Mouse (Mus musculus) A20 (cell line): ENCODE data around the gene Tox2.

Source experiments
- DNase-seq: peaks from one replicate; pipeline ENCODE4 v3.0.0-alpha.2; 2011; ENCODE audit warnings: low read depth, low spot score

The Tox2 gene

DNA sequence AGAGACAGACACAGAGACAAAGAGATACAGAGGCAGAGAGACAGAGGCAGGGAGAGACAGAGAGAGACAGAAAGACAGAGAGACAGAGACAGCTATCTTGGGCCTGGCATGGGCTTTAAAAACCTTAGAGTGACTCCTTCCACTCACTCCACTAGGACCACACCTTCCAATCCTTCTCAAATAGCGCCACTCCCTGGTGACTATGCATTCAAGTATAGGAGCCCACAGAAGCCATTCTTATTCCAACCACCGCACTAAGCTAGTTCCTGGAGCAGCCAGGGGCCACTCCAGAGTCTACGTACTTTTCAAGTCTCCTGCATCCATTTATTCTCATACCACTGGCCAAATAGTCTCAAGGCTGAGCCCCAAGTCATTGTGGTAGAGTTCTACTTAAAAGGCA, 115.9 kb downstream of the Tox2 start:
- DNase-seq, result peak; percentile 30

DNA sequence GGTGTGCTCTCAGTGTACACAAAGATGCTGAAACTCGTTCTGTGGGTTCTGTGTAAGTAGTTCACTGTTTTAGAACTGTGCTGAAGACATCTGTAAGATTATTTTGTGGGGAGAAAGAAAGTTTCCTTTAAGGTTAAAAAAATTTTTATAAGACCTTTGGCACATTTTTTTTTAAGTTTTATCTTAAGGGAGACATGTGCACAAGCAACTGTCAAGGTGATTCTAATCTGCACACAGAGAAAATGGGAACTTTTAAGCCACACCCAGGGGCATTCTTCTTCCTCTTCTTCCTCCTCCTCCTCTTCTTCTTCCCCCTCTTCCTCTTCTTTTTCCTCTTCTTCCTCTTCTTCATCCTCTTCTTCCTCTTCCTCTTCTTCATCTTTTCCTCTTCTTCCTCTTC, 120.2 kb downstream of the Tox2 start:
- DNase-seq, result no peak

DNA sequence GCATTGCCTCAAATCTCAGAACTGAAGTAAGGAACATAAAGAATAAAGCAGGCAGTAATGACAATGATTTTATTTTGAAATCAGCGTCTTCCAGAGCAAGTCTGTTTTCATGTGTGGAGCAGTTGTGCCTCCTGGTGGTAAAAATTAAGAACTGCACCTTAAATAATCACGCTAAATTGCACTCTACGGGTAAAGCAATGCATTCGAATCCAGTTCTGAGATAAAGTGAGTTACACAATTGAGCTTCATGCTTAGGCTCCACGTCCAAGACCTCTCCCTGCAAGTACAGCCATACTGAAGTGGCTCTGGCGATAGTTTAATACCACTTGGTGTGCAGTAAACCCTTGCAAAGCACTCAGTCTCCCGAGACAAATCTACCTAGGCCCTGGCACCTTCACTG, 127.8 kb downstream of the Tox2 start:
- DNase-seq, result peak; percentile 68

DNA sequence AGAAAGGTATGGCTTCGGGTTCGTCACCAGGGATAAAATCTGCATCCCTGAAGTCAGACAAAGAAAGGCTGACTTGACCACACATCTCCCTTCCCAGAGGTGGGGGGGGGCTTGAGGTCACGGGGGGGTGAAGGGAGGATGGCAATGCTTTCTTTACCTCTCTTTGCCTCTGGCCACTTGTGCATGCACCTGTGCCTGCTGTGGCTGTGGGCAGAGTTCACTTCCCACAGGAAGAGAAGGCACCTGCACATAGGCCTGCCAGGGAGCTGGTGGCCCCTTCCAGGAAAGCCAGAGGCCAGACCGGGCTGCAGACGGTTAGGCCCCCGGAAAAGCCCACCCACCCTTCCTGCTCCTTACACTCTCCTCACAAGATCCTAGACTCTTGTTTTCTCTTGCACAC, 128.5 kb downstream of the Tox2 start:
- no peak for DNase-seq

DNA sequence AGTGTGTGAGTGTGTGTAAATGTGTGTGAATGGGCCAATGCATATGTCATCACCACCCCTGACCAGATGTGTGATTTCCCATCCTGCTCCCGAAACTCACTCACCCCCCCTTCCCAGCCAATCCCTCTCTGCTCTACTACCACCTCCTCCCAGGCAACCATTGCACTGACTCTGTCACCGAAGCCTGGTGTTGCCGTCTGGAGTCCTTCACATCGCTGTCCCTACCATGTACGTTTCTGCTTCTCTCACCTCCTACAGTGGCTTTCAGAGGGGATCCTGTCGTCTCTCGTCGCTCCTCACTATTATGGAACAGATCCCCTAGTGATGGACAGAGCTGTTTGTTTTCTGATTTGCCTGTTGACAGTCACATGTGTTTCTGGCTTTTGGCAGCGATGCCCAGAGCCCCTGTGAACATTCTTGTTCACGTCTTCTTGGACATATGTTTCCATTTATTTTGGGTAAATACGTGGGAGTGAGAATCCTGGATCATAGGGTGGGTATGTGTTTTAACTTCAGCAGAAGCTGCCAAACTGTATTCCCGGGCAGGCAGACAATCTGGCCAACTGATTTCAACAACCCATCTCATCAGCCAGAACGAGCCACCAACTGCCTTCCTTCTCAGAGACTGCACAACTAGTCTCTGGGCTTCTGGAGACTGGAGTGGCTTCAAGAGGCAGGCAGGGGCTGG, 129.6 kb downstream of the Tox2 start:
- no peak for DNase-seq

DNA sequence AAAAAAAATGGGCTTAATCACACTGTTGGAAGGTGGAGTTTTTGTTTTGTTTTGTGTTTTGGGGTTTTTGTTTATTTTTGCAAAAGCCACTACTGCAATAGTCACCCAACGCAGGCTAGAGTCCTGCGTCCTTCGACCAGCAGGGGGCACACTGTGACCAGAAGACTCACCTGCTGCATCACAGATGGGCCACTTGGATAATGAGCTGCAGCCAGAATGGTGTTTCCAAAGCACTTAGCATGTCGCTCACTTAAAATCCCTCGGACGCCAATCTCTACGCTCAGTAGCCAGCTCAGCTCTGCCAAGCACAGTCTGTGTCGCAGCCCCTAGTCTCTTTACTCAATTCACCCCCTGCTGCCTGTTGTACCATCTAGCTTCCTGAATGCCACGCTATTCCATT, 137.3 kb downstream of the Tox2 start:
- DNase-seq, result peak; percentile 64

DNA sequence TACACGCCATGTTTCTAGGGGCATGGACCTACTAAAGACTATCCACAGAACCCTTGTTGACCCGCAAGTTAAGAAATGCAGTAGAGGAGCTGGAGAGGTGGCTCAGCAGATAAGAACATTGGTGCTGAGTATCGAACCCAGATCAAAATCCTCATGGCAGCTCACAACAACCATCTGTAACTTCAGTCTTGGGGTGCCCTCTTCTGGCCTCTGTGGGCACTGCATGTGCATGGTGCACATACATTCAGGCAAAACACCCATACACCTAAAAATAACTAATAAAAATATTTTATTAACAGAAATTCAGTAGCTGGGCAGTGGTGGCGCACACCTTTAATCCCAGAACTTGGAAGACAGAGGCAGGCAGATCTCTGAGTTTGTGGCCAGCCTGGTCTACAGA, 140.7 kb downstream of the Tox2 start:
- DNase-seq, result peak; percentile 62

DNA sequence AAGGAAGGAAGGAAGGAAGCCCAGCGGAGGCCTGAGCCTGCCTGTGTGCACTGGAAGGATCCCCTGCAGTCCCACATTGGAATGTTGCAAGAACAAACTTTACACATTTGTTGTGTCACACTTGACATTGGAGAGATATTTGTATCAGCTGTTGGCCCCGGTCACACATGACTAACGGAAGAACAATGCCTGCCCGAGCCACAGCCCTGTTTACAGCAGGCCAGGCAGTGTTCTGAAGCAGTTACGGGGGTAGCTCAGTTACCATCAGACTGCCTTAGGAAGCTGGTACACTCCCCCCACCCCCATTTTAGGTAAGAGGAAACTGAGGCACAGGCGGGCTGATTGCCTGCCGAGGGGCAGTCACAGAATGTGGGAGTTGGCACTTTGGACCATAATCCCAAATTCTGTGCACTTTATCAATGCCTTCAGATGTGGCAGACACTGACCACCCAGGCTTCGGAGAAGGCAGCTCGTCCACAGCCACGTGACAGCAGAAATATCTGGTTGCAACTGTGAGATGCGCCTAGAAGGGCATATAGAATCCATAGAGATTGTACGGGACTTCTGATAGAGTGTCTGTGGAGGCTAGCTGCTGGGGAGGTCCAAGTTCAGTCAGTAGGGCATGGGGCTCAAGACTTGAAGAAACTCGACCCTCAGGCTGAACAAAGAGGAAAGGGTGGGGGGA, 142.2 kb downstream of the Tox2 start:
- no peak for DNase-seq

DNA sequence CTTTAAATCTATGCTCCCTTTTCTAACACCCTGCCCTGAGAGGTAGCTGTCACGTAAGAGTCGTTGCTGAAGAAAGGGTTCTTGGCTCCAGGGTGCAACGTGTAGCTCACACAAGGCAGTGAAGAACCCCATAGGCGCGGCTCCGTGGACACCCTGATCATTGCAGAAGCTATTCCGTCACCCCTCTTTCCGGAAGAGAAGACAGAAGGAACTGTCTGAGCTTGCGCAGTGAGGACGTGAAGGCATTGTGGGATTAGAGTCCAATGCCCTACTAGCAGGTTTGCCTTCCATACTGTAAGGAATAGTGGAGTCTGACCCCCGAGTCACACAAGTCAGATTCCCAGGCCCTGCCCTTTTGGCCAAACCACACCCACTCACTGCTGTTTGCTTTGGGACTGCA, 143.6 kb downstream of the Tox2 start:
- no peak for DNase-seq

DNA sequence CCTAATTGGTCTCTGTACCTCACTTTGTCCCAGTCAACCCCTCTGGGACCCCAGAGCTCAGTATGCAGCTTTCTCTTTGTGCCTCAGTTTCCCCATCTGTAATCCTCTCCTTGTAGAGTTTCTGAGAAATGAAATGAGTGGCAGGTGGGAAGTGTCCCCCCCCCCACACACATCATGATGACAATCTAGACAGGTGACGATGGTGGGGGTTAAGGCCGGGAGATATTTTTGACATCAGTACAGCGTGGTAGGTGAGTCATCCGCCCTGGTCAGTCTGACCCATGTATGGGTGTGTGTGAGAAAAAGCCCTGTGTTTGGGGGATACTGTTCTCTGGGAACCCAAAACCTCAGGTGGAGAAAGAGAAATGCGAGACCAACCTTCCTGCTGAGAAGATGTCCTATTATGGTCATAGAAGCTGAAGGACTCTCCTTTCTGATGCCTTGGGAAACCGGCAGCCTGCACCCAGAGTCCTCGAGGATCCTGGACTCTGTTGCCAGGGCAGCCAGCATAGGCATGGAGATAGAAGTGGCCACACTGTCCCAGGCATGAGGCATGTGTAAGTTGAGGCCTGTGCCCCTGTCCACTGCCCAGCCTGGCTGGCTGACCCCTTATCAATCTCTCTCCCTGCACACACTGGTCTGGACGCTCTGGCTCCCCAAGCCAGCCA, 144.7 kb downstream of the Tox2 start:
- DNase-seq, result no peak

DNA sequence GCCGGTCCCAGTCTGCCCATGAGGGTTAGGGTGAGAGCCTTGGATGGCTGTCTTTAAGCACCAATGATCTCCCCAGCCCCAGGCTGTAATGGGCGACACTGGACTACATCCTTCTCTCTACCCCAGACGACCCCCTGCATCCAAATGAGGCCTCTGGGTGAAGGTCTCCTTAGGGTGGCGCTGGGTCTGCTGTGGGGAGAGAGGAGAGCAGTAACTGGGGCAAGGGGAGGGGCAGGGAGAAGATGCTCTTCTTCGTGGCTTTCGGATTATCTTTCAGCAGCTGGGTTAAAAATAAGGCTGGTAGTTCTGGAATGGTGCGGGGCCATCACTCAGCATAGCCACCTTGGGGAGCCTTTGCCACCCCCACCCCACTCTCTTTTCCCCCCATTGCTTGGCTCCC, 145.8 kb downstream of the Tox2 start:
- DNase-seq, result no peak

DNA sequence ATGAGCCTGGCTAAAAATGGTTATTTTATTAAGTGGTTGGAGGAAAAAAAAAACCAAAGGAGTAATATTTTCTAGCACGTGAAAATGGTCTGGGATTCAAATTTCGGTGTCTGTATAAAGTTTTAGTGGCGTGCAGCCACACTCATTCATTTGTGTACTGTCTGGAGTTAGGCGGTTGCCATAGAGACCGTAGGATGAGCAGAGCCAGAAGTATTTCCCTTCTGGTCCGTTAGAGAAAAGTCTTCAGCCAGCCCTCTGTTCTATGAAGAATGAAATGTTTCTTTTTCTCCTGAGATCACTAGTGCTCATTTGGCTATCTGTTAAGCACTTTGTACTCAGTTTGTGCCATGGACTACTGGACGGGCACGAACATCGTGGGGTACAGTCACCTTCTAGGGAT, 146.5 kb downstream of the Tox2 start:
- DNase-seq, result no peak

DNA sequence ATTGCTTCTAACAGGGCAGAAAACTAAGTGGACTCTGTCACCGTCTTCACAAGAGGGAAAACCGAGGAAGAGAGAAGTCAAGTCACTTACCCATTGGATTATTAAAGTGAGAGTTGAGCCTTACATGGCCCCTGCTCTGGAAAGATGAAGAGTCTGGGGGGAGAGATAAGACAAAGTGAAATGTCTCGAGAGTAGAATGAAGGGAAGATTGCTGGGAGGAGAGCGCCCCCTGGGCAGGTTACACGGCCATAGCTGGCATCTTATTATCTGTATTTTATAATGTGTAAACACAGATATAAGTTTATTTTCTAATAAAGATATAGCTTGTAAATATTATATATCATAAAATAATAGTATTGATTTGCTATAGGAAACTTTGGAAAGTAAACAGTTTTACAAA, 147.5 kb downstream of the Tox2 start:
- DNase-seq, result peak; percentile 39

DNA sequence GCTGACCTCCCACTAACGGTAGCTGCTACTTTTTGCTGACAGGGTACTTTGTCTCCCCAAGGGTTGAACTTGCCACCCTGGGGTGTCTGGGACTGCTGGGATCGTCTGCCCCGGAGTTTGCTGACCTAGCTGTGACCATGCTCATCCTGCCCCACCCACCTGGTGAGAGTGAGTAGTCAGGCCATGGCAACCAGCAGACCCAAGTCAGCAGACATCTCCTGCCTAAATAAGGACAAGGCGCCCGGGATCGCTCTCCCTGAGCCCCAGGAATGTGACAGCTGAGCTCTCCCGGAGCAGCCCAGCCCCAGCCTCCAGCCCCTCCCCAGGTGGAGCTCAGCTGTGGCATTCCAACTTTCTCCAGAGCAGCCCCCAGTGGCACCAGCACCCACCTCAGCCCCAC, 150.8 kb downstream of the Tox2 start:
- DNase-seq, result no peak

DNA sequence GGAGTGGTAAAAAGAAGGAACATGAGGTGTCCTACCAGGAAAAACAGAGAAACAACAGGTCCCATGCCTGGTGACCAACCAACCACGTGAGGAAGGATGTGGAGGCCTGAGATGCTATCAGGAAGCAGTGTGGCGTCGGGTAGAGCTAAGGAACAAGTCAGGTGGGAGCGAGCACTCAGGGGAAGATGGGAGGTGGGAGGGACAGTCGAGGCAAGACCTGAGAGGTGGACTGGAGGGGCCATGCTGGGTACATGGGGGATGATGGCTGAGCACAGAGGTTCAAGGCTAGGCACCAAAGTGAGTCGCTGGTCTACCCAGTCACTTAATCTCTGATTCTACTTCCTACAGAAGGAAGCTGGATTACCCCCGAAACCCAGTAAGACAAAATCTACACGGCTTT, 152.7 kb downstream of the Tox2 start:
- DNase-seq, result no peak

DNA sequence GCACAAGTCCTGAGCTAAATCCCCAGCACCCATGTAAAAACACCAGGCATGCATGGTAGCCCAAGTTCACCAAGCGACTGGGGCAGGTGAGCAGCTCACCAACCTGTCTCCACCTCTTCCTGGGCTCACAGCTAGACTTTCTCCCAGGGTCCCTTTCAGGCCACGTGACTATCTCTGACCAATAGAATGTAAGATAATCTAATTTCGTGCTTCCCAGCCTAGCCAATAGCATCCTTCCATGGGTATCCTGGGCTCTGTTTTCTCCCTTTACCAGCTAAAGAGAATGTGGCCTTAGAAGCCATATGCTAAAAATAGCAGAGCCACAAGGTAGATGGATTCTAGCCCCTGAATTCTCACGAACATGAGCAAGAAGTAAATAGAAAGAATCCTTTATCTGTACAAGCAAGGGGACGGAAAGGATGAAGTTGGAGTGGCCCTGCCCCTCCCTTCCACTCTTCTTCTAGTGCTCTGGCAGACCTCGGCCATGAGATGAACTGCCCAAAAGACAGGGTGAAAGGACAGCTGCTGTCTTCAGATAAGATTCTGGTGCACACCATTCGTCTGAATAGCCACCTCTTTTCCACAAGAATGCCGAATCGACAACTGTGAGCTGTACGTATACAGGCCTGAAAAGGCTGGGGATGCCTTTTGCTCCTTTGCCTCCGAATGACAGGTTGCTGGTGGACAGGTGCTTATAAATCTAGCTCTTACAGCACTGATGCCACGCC, 153.4 kb downstream of the Tox2 start:
- no peak for DNase-seq

DNA sequence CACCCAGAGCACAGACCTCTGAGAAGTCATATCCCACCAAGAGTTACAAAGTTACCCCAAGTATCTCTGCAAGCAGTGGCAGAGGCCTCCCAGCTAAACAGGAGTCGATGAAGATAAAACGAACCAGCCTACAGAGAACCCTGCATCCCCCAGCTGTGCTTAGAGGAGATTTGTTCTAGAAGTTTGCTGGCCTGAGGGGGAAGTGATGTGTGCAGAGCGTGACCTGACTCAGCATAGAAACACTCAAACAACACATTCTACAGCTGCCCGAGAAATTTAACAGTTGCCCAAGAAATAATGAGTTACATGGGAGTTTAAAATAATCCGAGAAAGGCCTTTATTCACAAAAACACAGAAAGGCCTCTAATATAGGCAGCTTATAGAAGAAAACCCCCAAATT, 155.7 kb downstream of the Tox2 start:
- DNase-seq, result peak; percentile 78

DNA sequence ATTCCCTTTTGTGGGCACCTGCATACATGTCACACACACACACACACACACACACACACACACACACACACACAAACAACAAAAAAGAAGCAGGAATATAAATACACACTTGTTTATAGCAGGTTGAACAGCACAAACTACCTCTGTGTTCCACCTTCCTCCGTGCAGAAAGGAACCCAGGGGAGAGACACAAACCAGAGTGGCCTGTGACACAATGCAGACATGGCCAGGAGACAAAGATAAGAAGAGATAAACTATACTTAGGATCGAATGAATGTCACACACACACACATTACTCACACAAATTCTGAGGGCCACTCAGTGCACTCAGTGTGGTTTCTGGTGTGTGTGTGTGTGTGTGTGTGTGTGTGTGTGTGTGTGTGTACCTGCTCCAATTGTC, 156.3 kb downstream of the Tox2 start:
- DNase-seq, result no peak

DNA sequence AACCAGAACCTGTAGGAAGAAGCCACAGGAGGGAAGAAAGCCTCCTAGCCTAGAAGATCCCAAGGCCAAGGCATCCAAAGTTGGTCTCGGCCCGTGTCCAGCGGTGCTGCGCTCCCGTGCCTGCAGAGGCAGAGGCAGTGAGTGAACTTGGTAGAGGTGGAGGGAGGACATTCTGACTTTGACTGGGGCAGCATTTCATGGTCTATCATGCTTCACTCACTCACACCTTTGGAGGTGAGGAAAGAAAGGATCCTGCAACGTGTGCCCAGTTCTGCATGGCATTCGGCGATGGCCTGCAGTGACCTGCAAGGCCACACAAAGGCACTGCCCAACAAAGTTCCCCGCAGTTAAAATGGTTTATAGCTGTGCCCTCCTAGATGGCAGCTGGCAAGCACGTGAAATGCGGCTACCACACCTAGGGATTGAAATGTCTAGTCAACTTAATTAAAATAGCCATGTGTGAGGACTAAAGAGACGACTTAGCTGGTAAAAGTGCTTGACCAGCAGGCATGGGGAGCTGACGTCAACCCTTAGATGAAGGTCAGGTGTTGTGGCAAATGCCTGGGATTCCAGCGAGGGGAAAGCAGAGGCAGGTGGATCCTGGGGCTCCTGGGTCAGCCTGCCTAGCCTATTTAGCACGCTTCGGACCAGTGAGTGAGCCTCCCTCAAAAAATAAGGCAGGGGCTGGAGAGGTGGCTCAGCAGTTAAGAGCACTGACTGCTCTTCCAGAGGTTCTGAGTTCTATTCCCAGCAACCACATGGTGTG, 158.1 kb downstream of the Tox2 start:
- DNase-seq, result no peak

DNA sequence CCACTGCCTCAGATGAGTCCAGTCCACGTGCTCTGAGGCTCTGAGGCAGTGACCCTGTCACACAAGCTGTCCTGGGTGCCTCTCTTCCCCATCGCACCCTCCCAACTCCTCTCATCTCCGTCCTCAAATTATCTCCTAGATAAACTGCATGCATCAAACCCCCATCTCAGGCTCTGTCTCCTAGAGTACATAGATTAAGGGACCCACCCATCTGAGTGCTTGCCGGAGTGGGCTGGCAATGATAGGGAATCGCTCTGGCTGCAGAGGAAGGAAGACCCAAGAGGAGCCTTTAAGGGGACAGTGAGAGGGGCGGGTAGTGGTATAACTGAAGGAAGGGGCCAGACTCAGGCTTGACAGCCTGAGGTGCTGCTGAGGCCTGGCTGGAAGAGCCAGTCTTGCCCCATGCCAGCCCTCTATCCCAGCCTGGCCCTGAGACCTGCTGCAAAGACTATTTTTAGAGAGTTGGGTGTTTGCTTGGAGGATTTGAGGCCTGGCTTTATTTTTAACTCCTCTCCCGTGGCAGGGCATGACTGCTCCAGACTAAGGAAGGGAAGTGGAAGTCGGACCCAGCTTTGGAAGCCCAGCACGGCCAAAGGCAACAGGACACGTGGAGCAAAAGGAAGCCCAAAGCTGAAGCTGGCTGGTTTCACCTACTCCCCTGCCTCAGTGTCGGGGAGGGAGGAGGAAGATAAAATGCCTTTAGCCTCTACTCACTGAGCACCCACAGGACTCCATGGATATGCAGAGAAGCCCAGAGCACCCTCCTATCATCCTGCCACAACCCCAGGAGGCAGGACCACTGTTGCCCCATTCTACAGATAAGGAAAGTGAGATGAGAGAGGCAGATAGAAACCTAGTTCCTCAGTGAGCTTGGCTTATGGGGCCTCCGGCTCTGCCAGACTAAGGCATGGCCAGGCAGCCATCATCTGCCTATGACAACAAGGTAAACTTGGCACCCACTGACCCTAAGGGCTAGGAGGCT, 160.3 kb downstream of the Tox2 start:
- DNase-seq, result no peak
